Mouse (Mus musculus): ENCODE results near the gene Abhd13.

The Abhd13 gene

GRCm38 (mm10) chr8:10017231-10017630 lies 39.7 kb downstream of the Abhd13 start:
- peak; percentile 65 for DNase-seq

GRCm38 (mm10) chr8:10030320-10031060 lies 53.0 kb downstream of the Abhd13 start:
- no peak for DNase-seq

DNA sequence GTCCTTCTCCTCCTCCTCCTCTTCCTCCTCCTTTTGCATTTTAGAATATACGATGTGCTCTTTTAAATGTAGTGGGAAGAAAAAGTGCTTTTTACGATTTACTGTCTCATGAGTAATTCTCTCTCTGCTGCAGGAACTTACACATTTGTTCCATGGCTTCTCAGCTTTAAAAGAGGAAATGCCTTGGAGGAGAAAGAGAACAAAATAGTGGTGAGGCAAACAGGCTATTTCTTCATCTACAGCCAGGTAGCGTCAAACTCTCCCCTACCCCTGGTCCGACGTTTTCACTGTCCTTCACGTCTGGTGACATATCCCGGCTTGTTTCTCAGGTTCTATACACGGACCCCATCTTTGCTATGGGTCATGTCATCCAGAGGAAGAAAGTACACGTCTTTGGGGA lies 53.7 kb downstream of the Abhd13 start:
- DNase-seq: no peak

DNA sequence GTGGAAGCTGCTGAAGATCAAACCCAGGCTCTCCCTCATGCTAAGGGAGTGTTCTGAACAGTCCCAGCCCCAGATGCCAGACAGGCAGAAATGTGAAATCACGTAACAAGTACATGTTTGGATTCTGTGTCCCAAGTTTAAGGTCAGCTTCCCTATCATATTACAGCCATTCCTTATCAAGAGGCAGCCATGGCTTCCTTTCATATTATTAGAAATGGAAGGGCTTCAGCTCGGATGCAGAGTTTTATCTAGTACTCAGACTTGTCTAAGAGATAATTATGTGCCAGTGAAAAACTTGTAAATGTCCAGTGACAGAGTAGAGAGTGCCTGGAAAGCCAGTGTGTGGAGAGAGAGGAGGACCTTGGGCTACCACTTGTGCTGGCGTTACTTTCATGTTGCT lies 63.4 kb downstream of the Abhd13 start:
- peak; percentile 47 for DNase-seq
